Mouse (Mus musculus) ES-Bruce4 (cell line): Measurements from ENCODE around the gene Skida1. TPM values are rescaled to one million over a fixed set of nuclear protein-coding genes. Genes with fewer than 3 reads are reported as not detected.

ENCODE experiments used
- H3K27ac ChIP-seq: 2 replicates; pipeline ENCODE4 v1.5.1; 2012; ENCODE audit warnings: low read length, inconsistent platforms; ENCODE audit not compliant: insufficient read depth
- H3K27me3 ChIP-seq: 2 replicates; pipeline ENCODE4 v1.6.1; 2012; ENCODE audit warnings: mild to moderate bottlenecking, low read length, inconsistent platforms; ENCODE audit not compliant: control insufficient read depth, poor library complexity, insufficient read depth, severe bottlenecking
- H3K36me3 ChIP-seq: 2 replicates; pipeline ENCODE4 v1.6.1; 2012; ENCODE audit warnings: inconsistent platforms, mild to moderate bottlenecking, low read length, moderate library complexity; ENCODE audit not compliant: control insufficient read depth, poor library complexity, insufficient read depth, severe bottlenecking
- H3K4me1 ChIP-seq: one replicate; pipeline ENCODE4 v1.8.1; 2011; ENCODE audit warnings: low read length; ENCODE audit not compliant: control insufficient read depth, insufficient read depth
- H3K4me3 ChIP-seq: 2 replicates; pipeline ENCODE4 v1.5.1; 2011; ENCODE audit warnings: low read depth, mild to moderate bottlenecking, low read length
- H3K9ac ChIP-seq: 2 replicates; pipeline ENCODE4 v1.6.1; 2012; ENCODE audit warnings: low read depth, mild to moderate bottlenecking, inconsistent platforms; ENCODE audit not compliant: poor library complexity, severe bottlenecking
- H3K9me3 ChIP-seq: replicated peaks from 2 replicates; pipeline ENCODE4 v1.6.1; 2012; ENCODE audit warnings: mild to moderate bottlenecking, low read length, inconsistent platforms; ENCODE audit not compliant: control insufficient read depth, poor library complexity, insufficient read depth, severe bottlenecking
- CTCF ChIP-seq: IDR thresholded peaks from one replicate; pipeline ENCODE4 v1.8.1; 2011; ENCODE audit warnings: low read depth, low read length
- EP300 ChIP-seq: IDR thresholded peaks from 2 replicates; pipeline ENCODE4 v1.6.1; 2011; ENCODE audit warnings: low read depth, low read length; ENCODE audit not compliant: insufficient read depth
- POLR2A ChIP-seq: IDR thresholded peaks from one replicate; pipeline ENCODE4 v1.8.1; 2011; ENCODE audit warnings: low read length; ENCODE audit not compliant: insufficient read depth
- polyA plus RNA-seq: library from polyadenylated mRNA; stranded (reverse); fragments of >200 nt; gene quantifications from 2 replicates; pipeline ENCODE4 v1.2.4, GENCODE M21; 2011; ENCODE audit warnings: low read depth; ENCODE audit not compliant: missing spikeins, insufficient read depth, insufficient read length

The Skida1 gene
- polyA plus RNA-seq, 1 experiment = 0.79 TPM

GRCm38 (mm10) chr2:18045143-18045780 is 3.6 kb downstream of the Skida1 start:
- TF ChIP-seq POLR2A (no peak), CTCF (no peak), EP300 (no peak)
- H3K27ac ChIP-seq = no peak overlapping the region

GRCm38 (mm10) chr2:18041199-18041885 is 7.5 kb downstream of the Skida1 start:
- Histone ChIP-seq H3K27me3 (peaks cover 28% of the 10 kb centered on the region), H3K36me3 (no peaks in the 10 kb centered on the region), H3K4me3 (peak overlapping the region; percentile 45; the same call in 1 of the 2 replicates), H3K27ac (no peak overlapping the region), H3K9me3 (no peaks in the 10 kb centered on the region), H3K4me1 (no peaks in the 10 kb centered on the region), H3K9ac (peak overlapping the region; percentile 39)
- TF ChIP-seq POLR2A = no peak
- TF ChIP-seq CTCF = no peak
- TF ChIP-seq EP300 = no peak

More at GRCm38 (mm10) chr2:18045143-18045780, 3.6 kb downstream of the Skida1 start:
- Histone ChIP-seq H3K4me1 (no peaks in the 10 kb centered on the region), H3K36me3 (no peaks in the 10 kb centered on the region), H3K9ac (no peak overlapping the region), H3K4me3 (no peak overlapping the region), H3K27me3 (peaks cover 21% of the 10 kb centered on the region), H3K9me3 (no peaks in the 10 kb centered on the region)

GRCm38 (mm10) chr2:18040347-18041160 is 8.3 kb downstream of the Skida1 start:
- peaks cover 23% of the 10 kb centered on the region for H3K27me3 ChIP-seq
- H3K36me3 ChIP-seq = no peaks in the 10 kb centered on the region
- H3K9me3 ChIP-seq = no peaks in the 10 kb centered on the region
- H3K4me1 ChIP-seq = no peaks in the 10 kb centered on the region
- no peak overlapping the region for H3K27ac ChIP-seq
- H3K9ac ChIP-seq = peak overlapping the region; percentile 39
- TF ChIP-seq POLR2A (no peak), CTCF (no peak), EP300 (no peak)
- H3K4me3 ChIP-seq = peak overlapping the region; percentile 45

GRCm38 (mm10) chr2:18039566-18040290 is 9.1 kb downstream of the Skida1 start:
- Histone ChIP-seq H3K9ac (peak overlapping the region; percentile 57), H3K4me1 (no peaks in the 10 kb centered on the region), H3K27me3 (peaks cover 22% of the 10 kb centered on the region), H3K4me3 (peak overlapping the region; percentile 17; the same call in 1 of the 2 replicates), H3K27ac (no peak overlapping the region), H3K36me3 (no peaks in the 10 kb centered on the region), H3K9me3 (no peaks in the 10 kb centered on the region)
- TF ChIP-seq EP300 (no peak), CTCF (no peak), POLR2A (no peak)

- no peak for TF ChIP-seq EP300
- Histone ChIP-seq H3K9ac (peak overlapping the region; percentile 57), H3K36me3 (no peaks in the 10 kb centered on the region), H3K4me1 (no peaks in the 10 kb centered on the region), H3K27ac (no peak overlapping the region), H3K9me3 (no peaks in the 10 kb centered on the region), H3K4me3 (no peak overlapping the region), H3K27me3 (peaks cover 22% of the 10 kb centered on the region)
Measured at GRCm38 (mm10) chr2:18038895-18039371, 9.9 kb downstream of the Skida1 start.
